Mouse (Mus musculus) MEL (cell line): ENCODE data around the gene Abcd2. TPM values are rescaled to one million over a fixed set of nuclear protein-coding genes. Genes with fewer than 3 reads are reported as not detected.

Source experiments
- DNase-seq: peaks from one replicate; pipeline ENCODE4 v3.0.0; 2011; ENCODE audit warnings: low read depth, low spot score
- H3K27ac ChIP-seq: 2 replicates; pipeline ENCODE4 v1.5.1; 2012; ENCODE audit warnings: low read depth, mild to moderate bottlenecking, control low read depth, low read length, moderate library complexity; ENCODE audit not compliant: control insufficient read depth
- H3K27me3 ChIP-seq, 2 experiments: fragments of 150-350 bp in 1 of 2; sonication (generic) in 1 of 2; 2 replicates each; pipeline ENCODE4 v1.6.1; 2012; ENCODE audit warnings: low read length in 2 of 2, mild to moderate bottlenecking in 2 of 2, improper control_type of control experiment in 1 of 2, moderate library complexity in 1 of 2; ENCODE audit not compliant: insufficient read depth in 2 of 2, control insufficient read depth in 1 of 2
- H3K36me3 ChIP-seq, 2 experiments: 2 replicates each; pipeline ENCODE4 v1.6.1; 2012 to 2014; ENCODE audit warnings: low read length in 2 of 2, improper control_type of control experiment in 1 of 2, inconsistent platforms in 1 of 2, mild to moderate bottlenecking in 1 of 2; ENCODE audit not compliant: insufficient read depth in 2 of 2, control insufficient read depth in 1 of 2
- H3K4me1 ChIP-seq, 2 experiments: fragments of 150-350 bp in 1 of 2; sonication (generic) in 1 of 2; 2 replicates each; pipeline ENCODE4 v1.6.1; 2012; ENCODE audit warnings: low read length in 2 of 2, improper control_type of control experiment in 1 of 2, mild to moderate bottlenecking in 1 of 2; ENCODE audit not compliant: insufficient read depth in 2 of 2, control insufficient read depth in 1 of 2
- H3K4me3 ChIP-seq, 2 experiments: fragments of 150-350 bp in 1 of 2; sonication (generic) in 1 of 2; 2 replicates each; pipeline ENCODE4 v1.5.1; 2012; ENCODE audit warnings: low read depth in 2 of 2, low read length in 2 of 2, mild to moderate bottlenecking in 2 of 2, moderate library complexity in 2 of 2, control low read depth in 1 of 2, improper control_type of control experiment in 1 of 2; ENCODE audit not compliant: control insufficient read depth in 1 of 2, insufficient read depth in 1 of 2
- H3K79me2 ChIP-seq: 2 replicates; pipeline ENCODE4 v1.6.1; 2012; ENCODE audit warnings: mild to moderate bottlenecking, low read length, moderate library complexity; ENCODE audit not compliant: control insufficient read depth, poor library complexity, insufficient read depth
- H3K9ac ChIP-seq: 2 replicates; pipeline ENCODE4 v1.6.1; 2012; ENCODE audit warnings: low read depth, mild to moderate bottlenecking, control low read depth, low read length, moderate library complexity; ENCODE audit not compliant: control insufficient read depth, poor library complexity, severe bottlenecking
- H3K9me3 ChIP-seq: fragments of 150-350 bp; sonication (generic); replicated peaks from 2 replicates; pipeline ENCODE4 v1.6.1; 2012; ENCODE audit warnings: mild to moderate bottlenecking, low read length, improper control_type of control experiment, moderate library complexity; ENCODE audit not compliant: insufficient read depth
- CHD1 ChIP-seq: IDR thresholded peaks from 2 replicates; pipeline ENCODE4 v1.6.1; 2012; ENCODE audit warnings: low read depth, mild to moderate bottlenecking, inconsistent platforms, low read length, improper control_type of control experiment
- CHD2 ChIP-seq: IDR thresholded peaks from 2 replicates; pipeline ENCODE4 v1.6.1; 2011; ENCODE audit warnings: low read length, improper control_type of control experiment
- ELF1 ChIP-seq: IDR thresholded peaks from 2 replicates; pipeline ENCODE4 v1.6.1; 2014; ENCODE audit warnings: low read depth, mild to moderate bottlenecking, inconsistent platforms, low read length, improper control_type of control experiment, moderate library complexity
- EP300 ChIP-seq, 2 experiments: IDR thresholded peaks; 2 replicates each; pipeline ENCODE4 v1.6.1; 2011; ENCODE audit warnings: improper control_type of control experiment in 2 of 2, low read length in 2 of 2, low read depth in 1 of 2, mild to moderate bottlenecking in 1 of 2
- ETS1 ChIP-seq: IDR thresholded peaks from 2 replicates; pipeline ENCODE4 v1.6.1; 2012; ENCODE audit warnings: low read depth, mild to moderate bottlenecking, inconsistent platforms, low read length, improper control_type of control experiment, moderate library complexity
- GABPA ChIP-seq: IDR thresholded peaks from 2 replicates; pipeline ENCODE4 v1.6.1; 2012; ENCODE audit warnings: low read depth, mild to moderate bottlenecking, inconsistent platforms, low read length, improper control_type of control experiment, moderate library complexity
- MXI1 ChIP-seq: IDR thresholded peaks from 2 replicates; pipeline ENCODE4 v1.6.1; 2011; ENCODE audit warnings: mild to moderate bottlenecking, low read depth, low read length, improper control_type of control experiment
- NELFE ChIP-seq: IDR thresholded peaks from 2 replicates; pipeline ENCODE4 v1.6.1; 2011; ENCODE audit warnings: low read depth, low read length, improper control_type of control experiment
- POLR2A ChIP-seq, 2 experiments: IDR thresholded peaks; 2 replicates each; pipeline ENCODE4 v1.6.1; 2011 to 2012; ENCODE audit warnings: low read length in 2 of 2, mild to moderate bottlenecking in 2 of 2, control low read depth in 1 of 2, improper control_type of control experiment in 1 of 2, low read depth in 1 of 2, moderate library complexity in 1 of 2; ENCODE audit not compliant: control insufficient read depth in 1 of 2, insufficient read depth in 1 of 2, poor library complexity in 1 of 2
- POLR2AphosphoS5 ChIP-seq: IDR thresholded peaks from 2 replicates; pipeline ENCODE4 v1.6.1; 2012; ENCODE audit warnings: low read depth, borderline replicate concordance, mild to moderate bottlenecking, inconsistent platforms, low read length, moderate library complexity, mixed read lengths
- RAD21 ChIP-seq: IDR thresholded peaks from 2 replicates; pipeline ENCODE4 v1.6.1; 2011; ENCODE audit warnings: mild to moderate bottlenecking, low read depth, low read length, improper control_type of control experiment
- RCOR1 ChIP-seq: IDR thresholded peaks from 2 replicates; pipeline ENCODE4 v1.6.1; 2012; ENCODE audit warnings: low read depth, mild to moderate bottlenecking, inconsistent platforms, low read length, improper control_type of control experiment
- TAL1 ChIP-seq: IDR thresholded peaks from 2 replicates; pipeline ENCODE4 v1.6.1; 2012; ENCODE audit warnings: mild to moderate bottlenecking, inconsistent platforms, low read length, moderate library complexity, mixed read lengths
- TBP ChIP-seq: IDR thresholded peaks from 2 replicates; pipeline ENCODE4 v1.8.0; 2011; ENCODE audit warnings: low read depth, low read length, improper control_type of control experiment
- TCF12 ChIP-seq: IDR thresholded peaks from 2 replicates; pipeline ENCODE4 v1.6.1; 2014; ENCODE audit warnings: low read depth, mild to moderate bottlenecking, inconsistent platforms, low read length, improper control_type of control experiment, moderate library complexity
- USF1 ChIP-seq: IDR thresholded peaks from 2 replicates; pipeline ENCODE4 v1.6.1; 2014; ENCODE audit warnings: low read depth, mild to moderate bottlenecking, inconsistent platforms, low read length, improper control_type of control experiment, moderate library complexity
- USF2 ChIP-seq, 2 experiments: IDR thresholded peaks; 2 replicates each; pipeline ENCODE4 v1.6.1; 2011 to 2012; ENCODE audit warnings: improper control_type of control experiment in 2 of 2, low read length in 2 of 2, borderline replicate concordance in 1 of 2, inconsistent platforms in 1 of 2, low read depth in 1 of 2, mild to moderate bottlenecking in 1 of 2; ENCODE audit not compliant: insufficient read depth in 1 of 2
- ZKSCAN1 ChIP-seq: IDR thresholded peaks from 2 replicates; pipeline ENCODE4 v1.6.1; 2012; ENCODE audit warnings: low read depth, mild to moderate bottlenecking, inconsistent platforms, low read length, improper control_type of control experiment, moderate library complexity
- ZMIZ1 ChIP-seq: IDR thresholded peaks from 2 replicates; pipeline ENCODE4 v1.6.1; 2012; ENCODE audit warnings: low read depth, mild to moderate bottlenecking, inconsistent platforms, low read length, improper control_type of control experiment, moderate library complexity
- ZNF384 ChIP-seq: IDR thresholded peaks from 2 replicates; pipeline ENCODE4 v1.6.1; 2012; ENCODE audit warnings: low read depth, mild to moderate bottlenecking, inconsistent platforms, low read length, improper control_type of control experiment
- polyA plus RNA-seq, 2 experiments: library from polyadenylated mRNA; stranded (reverse) in 1 of 2; unstranded in 1 of 2; fragments of >175 nt in 1 of 2; fragments of >200 nt in 1 of 2; gene quantifications; 2 replicates each; pipeline versions ENCODE4 v1.2.1 to v1.2.4; 2012; ENCODE audit warnings: low replicate concordance in 2 of 2, low read depth in 1 of 2; ENCODE audit not compliant: insufficient read length in 2 of 2, insufficient read depth in 1 of 2, missing spikeins in 1 of 2
- total RNA-seq: library from RNA; depleted of rRNA; stranded (reverse); fragments of 300-350 nt; gene quantifications from 2 replicates; pipeline ENCODE4 v1.2.3, GENCODE M21; 2012

Gene Abcd2
- total and polyA plus RNA-seq, 3 experiments, result not detected

DNA sequence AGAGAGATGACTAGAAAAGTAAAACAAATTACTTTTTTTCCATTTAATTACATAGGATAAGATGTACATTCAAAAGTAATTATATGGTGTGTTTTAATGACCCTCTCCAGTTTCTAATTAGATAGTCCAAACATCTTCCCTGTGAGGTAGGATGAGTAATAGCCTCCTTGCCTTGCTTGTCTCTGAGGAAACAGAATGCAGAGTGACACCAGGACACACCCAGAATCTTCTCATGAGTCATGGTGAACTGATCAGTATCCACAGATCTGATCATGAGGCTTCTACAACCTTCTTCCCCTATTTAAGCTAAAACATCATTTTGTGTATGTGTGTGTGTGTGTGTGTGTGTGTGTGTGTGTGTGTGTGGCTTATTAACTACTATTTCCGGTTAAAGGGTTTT is 87.3 kb downstream of the Abcd2 start:
- Histone ChIP-seq H3K4me3 (no peak overlapping the region), H3K9me3 (no peaks in the 10 kb centered on the region), H3K9ac (no peak overlapping the region), H3K36me3 (no peaks in the 10 kb centered on the region), H3K4me1 (no peaks in the 10 kb centered on the region), H3K27ac (no peak overlapping the region), H3K79me2 (no peaks in the 10 kb centered on the region), H3K27me3 (no peaks in the 10 kb centered on the region)
- no peak for DNase-seq
- TF ChIP-seq EP300 (IDR thresholded peaks at IDR 0.05; ENCODE audit: low read depth in 1 of 2, low read length in 2 of 2) (no peak), ZNF384 (no peak), CHD1 (no peak), POLR2AphosphoS5 (no peak), USF1 (no peak), TAL1 (no peak), CHD2 (no peak), MXI1 (no peak), ZMIZ1 (no peak), RAD21 (no peak), ELF1 (no peak), NELFE (no peak), ZKSCAN1 (no peak), GABPA (no peak)

DNA sequence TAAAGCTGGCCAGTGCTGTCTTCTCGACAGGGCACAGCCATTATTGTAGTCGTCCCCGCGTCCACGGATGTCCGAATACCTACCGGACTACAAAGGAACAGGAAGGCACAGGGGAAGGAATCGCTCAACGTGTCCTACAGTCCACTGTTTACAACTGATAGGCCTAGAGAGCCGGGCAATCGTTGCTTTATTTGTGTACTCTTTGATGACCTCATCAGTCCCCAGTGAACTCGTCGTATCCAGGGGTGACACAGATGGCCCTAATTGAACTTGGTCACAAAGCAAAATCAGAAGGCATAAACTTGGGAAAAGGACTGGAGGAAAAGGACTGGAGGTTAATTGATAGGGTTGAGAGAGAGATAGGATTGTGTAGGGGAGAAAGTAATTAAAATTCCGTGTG is 87.8 kb downstream of the Abcd2 start:
- no peak for DNase-seq
- no peaks in the 10 kb centered on the region for H3K36me3 ChIP-seq
- no peaks in the 10 kb centered on the region for H3K27me3 ChIP-seq
- H3K4me3 ChIP-seq, result no peak overlapping the region
- TF ChIP-seq TAL1 (no peak), USF2 (IDR thresholded peaks at IDR 0.05; ENCODE audit: borderline replicate concordance in 1 of 2, insufficient read depth in 1 of 2, low read depth in 1 of 2, low read length in 2 of 2) (no peak), TCF12 (no peak), ETS1 (no peak), TBP (no peak), MXI1 (no peak), RCOR1 (no peak), POLR2A (IDR thresholded peaks at IDR 0.05; ENCODE audit: control insufficient read depth in 1 of 2, insufficient read depth in 1 of 2, low read depth in 1 of 2, low read length in 2 of 2, poor library complexity in 1 of 2) (no peak)
- TF ChIP-seq, all 39 proteins: peak for 0
- Histone ChIP-seq H3K9ac (no peak overlapping the region), H3K27ac (no peak overlapping the region), H3K9me3 (no peaks in the 10 kb centered on the region), H3K79me2 (no peaks in the 10 kb centered on the region), H3K4me1 (no peaks in the 10 kb centered on the region)
